Comparison of ENCODE assay signal across 23 mouse cellular contexts in genomic region chr8:48467633-48468032, GRCm38 (mm10).
A peak's percentile ranks its signal among the peaks of the same experiment; 100 is the strongest.
DNase-seq lines count a peak whose midpoint lies in the region; ATAC-seq and TF ChIP-seq lines count a peak whose summit lies in the region.
"Had no signal": no experiment of that assay in that cellular context is flagged by ENCODE, and none has a peak within 500 bp of the region (broad histone marks: within the 10 kb centered on the region; RNA-seq: fewer than 3 reads in every experiment).

No protein-coding gene starts in this region.

- no peak overlapping the region for H3K4me3 ChIP-seq in hindbrain, embryonic 10.5 days
- no peak overlapping the region for H3K4me3 ChIP-seq in hindbrain, postnatal 0 days (ENCODE audit: low read length)
- H3K4me3 ChIP-seq in embryonic facial prominence, embryonic 10.5 days = no peak overlapping the region
- no peak overlapping the region for H3K4me3 ChIP-seq in embryonic facial prominence, embryonic 14.5 days (ENCODE audit: low read depth, low read length)
- H3K4me3 ChIP-seq in midbrain, embryonic 13.5 days (replicated peaks) = no peak overlapping the region
- H3K4me3 ChIP-seq: embryonic facial prominence, embryonic 13.5 days; heart, embryonic 10.5 days; intestine, embryonic 15.5 days; limb, embryonic 12.5 days; myocyte had no signal

- no peak overlapping the region for H3K27ac ChIP-seq in hindbrain, embryonic 10.5 days
- no peak overlapping the region for H3K27ac ChIP-seq in hindbrain, postnatal 0 days
- H3K27ac ChIP-seq in embryonic facial prominence, embryonic 10.5 days (replicated peaks) = no peak overlapping the region
- H3K27ac ChIP-seq in embryonic facial prominence, embryonic 14.5 days (replicated peaks; ENCODE audit: low read depth, low read length) = no peak overlapping the region
- H3K27ac ChIP-seq in midbrain, embryonic 13.5 days = no peak overlapping the region
- H3K27ac ChIP-seq: embryonic facial prominence, embryonic 13.5 days; heart, embryonic 10.5 days; intestine, embryonic 15.5 days; limb, embryonic 12.5 days; macrophage had no signal

- no peak overlapping the region for H3K9ac ChIP-seq in hindbrain, postnatal 0 days (replicated peaks; ENCODE audit: low read length)
- H3K9ac ChIP-seq in embryonic facial prominence, embryonic 14.5 days (ENCODE audit: low read depth, low read length) = no peak overlapping the region
- H3K9ac ChIP-seq in midbrain, embryonic 13.5 days (replicated peaks) = no peak overlapping the region
- H3K9ac ChIP-seq: embryonic facial prominence, embryonic 13.5 days; intestine, embryonic 15.5 days; limb, embryonic 12.5 days; liver, postnatal 0 days had no signal

- no peaks in the 10 kb centered on the region for H3K27me3 ChIP-seq in hindbrain, embryonic 10.5 days (ENCODE audit: insufficient read depth, poor library complexity, severe bottlenecking)
- H3K27me3 ChIP-seq in hindbrain, postnatal 0 days (ENCODE audit: insufficient read depth, low read length) = no peaks in the 10 kb centered on the region
- no peaks in the 10 kb centered on the region for H3K27me3 ChIP-seq in embryonic facial prominence, embryonic 10.5 days (replicated peaks; ENCODE audit: low read depth, poor library complexity, severe bottlenecking)
- H3K27me3 ChIP-seq in embryonic facial prominence, embryonic 14.5 days (replicated peaks; ENCODE audit: control insufficient read depth, insufficient read depth, low read length) = no peaks in the 10 kb centered on the region
- H3K27me3 ChIP-seq in midbrain, embryonic 13.5 days = 0 out of 2 replicates have a peak, but pooled peaks cover 2% of the 10 kb centered on the region
- H3K27me3 ChIP-seq: embryonic facial prominence, embryonic 13.5 days; intestine, embryonic 15.5 days; limb, embryonic 12.5 days had no signal

- H3K4me1 ChIP-seq in hindbrain, embryonic 10.5 days (replicated peaks) = peaks cover 26% of the 10 kb centered on the region
- H3K4me1 ChIP-seq in hindbrain, postnatal 0 days (ENCODE audit: insufficient read depth, low read length) = no peaks in the 10 kb centered on the region
- peaks cover 28% of the 10 kb centered on the region for H3K4me1 ChIP-seq in embryonic facial prominence, embryonic 10.5 days
- H3K4me1 ChIP-seq in embryonic facial prominence, embryonic 14.5 days (ENCODE audit: control insufficient read depth, insufficient read depth, low read length) = peaks cover 14% of the 10 kb centered on the region; the same call in 1 of the 2 replicates
- H3K4me1 ChIP-seq in midbrain, embryonic 13.5 days (replicated peaks) = peaks cover 29% of the 10 kb centered on the region
- H3K4me1 ChIP-seq: heart, embryonic 10.5 days; intestine, embryonic 15.5 days had no signal

- TF ChIP-seq CTCF in hindbrain, postnatal 0 days (IDR thresholded peaks at IDR 0.05; ENCODE audit: low read depth) = no peak

- WGBS in hindbrain, embryonic 10.5 days = 74% methylated on average over 5 of the region's 5 CpGs
- 62% methylated on average over 5 of the region's 5 CpGs for WGBS in hindbrain, postnatal 0 days
- WGBS in embryonic facial prominence, embryonic 10.5 days = 76% methylated on average over 5 of the region's 5 CpGs
- 62% methylated on average over 5 of the region's 5 CpGs for WGBS in embryonic facial prominence, embryonic 14.5 days
- WGBS in midbrain, embryonic 13.5 days = 61% methylated on average over 5 of the region's 5 CpGs

- ATAC-seq in hindbrain, postnatal 0 days = no peak
- ATAC-seq in embryonic facial prominence, embryonic 14.5 days (ENCODE audit: low read depth) = no peak
- 0 out of 2 replicates have a peak, but pooled peaks have one; percentile 55 for ATAC-seq in midbrain, embryonic 13.5 days
- ATAC-seq: intestine, embryonic 15.5 days; liver, postnatal 0 days; lung, postnatal 0 days had no signal

- H3K9me3 ChIP-seq in hindbrain, embryonic 10.5 days = no peaks in the 10 kb centered on the region
- no peaks in the 10 kb centered on the region for H3K9me3 ChIP-seq in hindbrain, postnatal 0 days (ENCODE audit: low read length)
- H3K9me3 ChIP-seq in embryonic facial prominence, embryonic 10.5 days = no peaks in the 10 kb centered on the region
- no peaks in the 10 kb centered on the region for H3K9me3 ChIP-seq in embryonic facial prominence, embryonic 14.5 days (ENCODE audit: control insufficient read depth, low read length)
- no peaks in the 10 kb centered on the region for H3K9me3 ChIP-seq in midbrain, embryonic 13.5 days
- H3K9me3 ChIP-seq: embryonic facial prominence, embryonic 13.5 days; heart, embryonic 10.5 days; intestine, embryonic 15.5 days; limb, embryonic 12.5 days had no signal

- no peak overlapping the region for H3K4me2 ChIP-seq in hindbrain, postnatal 0 days (ENCODE audit: low read depth, low read length)
- H3K4me2 ChIP-seq in embryonic facial prominence, embryonic 14.5 days (ENCODE audit: low read depth, low read length) = no peak overlapping the region
- H3K4me2 ChIP-seq in midbrain, embryonic 13.5 days (replicated peaks) = no peak overlapping the region
- H3K4me2 ChIP-seq: embryonic facial prominence, embryonic 13.5 days; intestine, embryonic 15.5 days; limb, embryonic 12.5 days; liver, embryonic 11.5 days had no signal

- peak; percentile 30 for DNase-seq in hindbrain, embryonic 10.5 days (ENCODE audit: low spot score)
- no peak for DNase-seq in hindbrain, postnatal 0 days (ENCODE audit: low spot score)
- peak; percentile 25 for DNase-seq in embryonic facial prominence, embryonic 10.5 days (ENCODE audit: low spot score)
- DNase-seq in embryonic facial prominence, embryonic 14.5 days (ENCODE audit: low spot score) = peak; percentile 49
- no peak for DNase-seq in left cerebral cortex, adult 8-10 months (ENCODE audit: low spot score in 2 of 2)
- no peak for DNase-seq in T-cell, adult 2 months (ENCODE audit: low spot score)
- DNase-seq in ovary, postnatal 14 days (ENCODE audit: low spot score) = no peak
- DNase-seq: adrenal gland, postnatal 25 days; cerebellum, adult 9-11 months; kidney, adult 8-10 months; kidney, postnatal 14 days; liver, postnatal 0 days; right cerebral cortex, postnatal 25 days; spleen, adult 18-20 months had no signal

- 0 out of 2 replicates have a peak, but pooled peaks cover 4% of the 10 kb centered on the region for H3K36me3 ChIP-seq in hindbrain, embryonic 10.5 days
- H3K36me3 ChIP-seq in hindbrain, postnatal 0 days (ENCODE audit: insufficient read depth, low read length) = no peaks in the 10 kb centered on the region
- 0 out of 2 replicates have a peak, but pooled peaks cover 6% of the 10 kb centered on the region for H3K36me3 ChIP-seq in embryonic facial prominence, embryonic 10.5 days (replicated peaks)
- H3K36me3 ChIP-seq in embryonic facial prominence, embryonic 14.5 days (ENCODE audit: control insufficient read depth, insufficient read depth, low read length) = no peaks in the 10 kb centered on the region
- no peaks in the 10 kb centered on the region for H3K36me3 ChIP-seq in midbrain, embryonic 13.5 days
- H3K36me3 ChIP-seq: embryonic facial prominence, embryonic 13.5 days; heart, embryonic 10.5 days; intestine, embryonic 15.5 days; limb, embryonic 12.5 days had no signal

Comparison
In these comparisons a context has a peak if more than half of its experiments do, and no peak if none do; other contexts are left out.
1. DNase-seq: peak in hindbrain, embryonic 10.5 days (single experiment), embryonic facial prominence, embryonic 10.5 days (single experiment) and embryonic facial prominence, embryonic 14.5 days (single experiment); none in hindbrain, postnatal 0 days (single experiment), left cerebral cortex, adult 8-10 months (0 of 2), T-cell, adult 2 months (single experiment) and ovary, postnatal 14 days (single experiment).